Mouse (Mus musculus) heart, embryonic 10.5 days (tissue): ENCODE results near the gene Ptprk. TPM values are rescaled to one million over a fixed set of nuclear protein-coding genes. Genes with fewer than 3 reads are reported as not detected.

ENCODE experiments used
- DNase-seq: peaks from one replicate; pipeline ENCODE4 v3.0.0-alpha.2; 2017; ENCODE audit warnings: low spot score
- H3K27ac ChIP-seq: fragments of 300-500 bp; sonication (generic); 2 replicates; pipeline ENCODE4 v1.5.1; 2016; ENCODE audit warnings: mild to moderate bottlenecking
- H3K27me3 ChIP-seq: fragments of 300-500 bp; sonication (generic); 2 replicates; pipeline ENCODE4 v1.6.1; 2016; ENCODE audit warnings: mild to moderate bottlenecking; ENCODE audit not compliant: poor library complexity, insufficient read depth, severe bottlenecking
- H3K36me3 ChIP-seq: fragments of 300-500 bp; sonication (generic); 2 replicates; pipeline ENCODE4 v1.6.1; 2016; ENCODE audit warnings: mild to moderate bottlenecking, moderate library complexity
- H3K4me1 ChIP-seq: fragments of 300-500 bp; sonication (generic); 2 replicates; pipeline ENCODE4 v1.6.1; 2016; ENCODE audit warnings: mild to moderate bottlenecking
- H3K4me3 ChIP-seq: fragments of 300-500 bp; sonication (generic); 2 replicates; pipeline ENCODE4 v1.5.1; 2016; ENCODE audit warnings: mild to moderate bottlenecking, moderate library complexity
- H3K9me3 ChIP-seq: fragments of 300-500 bp; sonication (generic); 2 replicates; pipeline ENCODE4 v1.6.1; 2016; ENCODE audit warnings: mild to moderate bottlenecking, moderate library complexity
- WGBS: fragments of 180-500 bp; shearing (Covaris S2); methylation state at CpG from one replicate; pipeline ENCODE4 v1.1.7; 2016; 5-methylcytosine and 5-hydroxymethylcytosine counted together
- polyA plus RNA-seq: library from polyadenylated mRNA; unstranded; fragments of >200 nt; fragmentation: Nextera tagmentation; extraction: Ambion mirVana; gene quantifications from 2 replicates; pipeline ENCODE4 v1.2.1, GENCODE M21; 2016

Gene Ptprk
- polyA plus RNA-seq, 1 experiment from 2014 or later: 39.0 TPM

DNA sequence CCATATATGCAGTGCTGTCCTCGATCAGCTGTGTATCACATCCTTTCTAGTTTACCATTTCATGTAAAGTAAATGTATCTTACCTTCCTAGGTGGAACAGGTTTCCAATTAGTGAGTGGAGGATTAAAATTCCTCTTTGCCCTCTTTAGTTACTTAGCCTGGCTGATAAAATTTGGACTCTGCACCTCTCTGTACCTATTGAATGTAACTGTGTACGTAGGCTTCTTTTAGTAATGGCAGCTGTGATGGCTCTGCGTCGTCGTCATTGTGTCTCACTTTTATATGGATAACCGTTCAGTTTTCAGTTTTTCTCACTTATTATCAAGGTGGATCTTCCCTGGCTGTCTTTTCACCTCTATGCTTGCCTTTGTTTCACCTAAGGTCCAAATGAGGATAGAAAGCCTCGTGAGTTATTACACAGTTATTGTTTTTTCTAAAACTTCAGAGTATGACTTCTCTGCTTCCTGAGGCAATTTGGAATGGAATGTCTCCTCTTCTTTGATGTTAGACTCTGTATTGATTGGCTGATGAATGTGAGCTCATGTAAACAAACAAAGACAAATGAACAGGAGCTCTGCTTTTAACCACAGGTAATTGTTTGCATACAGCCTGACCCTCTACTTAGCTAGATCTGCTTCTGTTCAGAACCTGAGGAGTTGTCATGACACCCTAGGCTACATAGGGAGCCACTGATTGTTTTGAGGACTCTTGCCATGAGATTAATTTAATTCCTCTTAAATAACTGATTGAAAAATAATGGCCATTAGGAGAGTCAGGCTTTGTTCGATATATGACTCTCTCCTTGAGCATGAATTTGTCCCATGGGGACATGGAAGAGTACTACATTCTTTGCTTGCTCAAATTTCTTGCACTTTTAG lies 197.3 kb downstream of the Ptprk start:
- no peak overlapping the region for H3K4me3 ChIP-seq
- H3K9me3 ChIP-seq: no peaks in the 10 kb centered on the region
- 83% methylated on average over 8 of the region's 8 CpGs for WGBS
- H3K4me1 ChIP-seq: 0 out of 2 replicates have a peak, but pooled peaks cover 3% of the 10 kb centered on the region
- DNase-seq: no peak
- H3K27me3 ChIP-seq: no peaks in the 10 kb centered on the region
- no peak overlapping the region for H3K27ac ChIP-seq
- peaks cover 12% of the 10 kb centered on the region; the same call in 1 of the 2 replicates for H3K36me3 ChIP-seq

DNA sequence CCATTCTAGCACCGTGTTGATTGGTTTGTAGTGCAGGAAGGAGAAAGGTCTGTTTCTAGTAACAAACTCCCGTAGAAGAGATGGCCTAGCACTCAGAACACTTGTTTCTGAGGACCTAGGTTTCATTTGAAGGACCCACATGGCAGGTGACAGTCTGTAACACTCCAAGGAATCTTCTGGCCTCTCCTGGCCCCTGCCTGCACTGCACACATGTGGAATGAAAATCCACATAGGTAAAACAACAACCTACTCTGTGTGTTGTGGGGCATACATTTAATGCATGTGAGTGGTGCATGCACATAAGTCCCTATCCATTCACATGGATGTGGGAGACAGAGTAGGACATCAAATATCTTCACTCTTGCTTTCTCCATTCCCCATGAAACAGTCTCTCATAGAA lies 204.1 kb downstream of the Ptprk start:
- no peak for DNase-seq
- H3K4me1 ChIP-seq: 0 out of 2 replicates have a peak, but pooled peaks cover 3% of the 10 kb centered on the region
- H3K36me3 ChIP-seq: no peaks in the 10 kb centered on the region
- no peak overlapping the region for H3K27ac ChIP-seq
- 84% methylated on average over 2 of the region's 2 CpGs for WGBS
- no peaks in the 10 kb centered on the region for H3K27me3 ChIP-seq
- no peak overlapping the region for H3K4me3 ChIP-seq
- no peaks in the 10 kb centered on the region for H3K9me3 ChIP-seq

DNA sequence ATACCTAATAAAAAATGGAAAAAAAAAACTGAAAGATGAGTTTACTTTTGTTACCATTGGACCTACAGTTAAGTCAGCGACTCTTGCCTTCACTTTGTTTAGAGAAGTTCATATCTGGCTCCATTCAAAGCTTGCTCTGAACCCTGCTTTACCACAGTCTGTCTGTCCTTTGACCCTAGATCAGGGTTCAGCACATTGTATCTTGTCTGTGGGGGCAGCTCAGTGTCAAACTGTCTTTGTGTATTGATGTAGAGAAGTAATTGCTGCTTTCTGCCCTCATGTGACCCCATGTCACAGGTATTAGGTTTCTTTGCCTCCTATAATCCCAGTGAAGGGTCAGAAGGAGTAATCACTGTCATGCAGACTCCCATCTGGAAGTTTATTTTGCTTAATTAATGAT lies 222.9 kb downstream of the Ptprk start:
- no peak for DNase-seq
- no peaks in the 10 kb centered on the region for H3K36me3 ChIP-seq
- no peaks in the 10 kb centered on the region for H3K27me3 ChIP-seq
- WGBS: 66% methylated on average over 1 of the region's 1 CpGs
- H3K9me3 ChIP-seq: no peaks in the 10 kb centered on the region
- no peak overlapping the region for H3K27ac ChIP-seq
- no peak overlapping the region for H3K4me3 ChIP-seq
- peaks cover 4% of the 10 kb centered on the region; the same call in 1 of the 2 replicates for H3K4me1 ChIP-seq

DNA sequence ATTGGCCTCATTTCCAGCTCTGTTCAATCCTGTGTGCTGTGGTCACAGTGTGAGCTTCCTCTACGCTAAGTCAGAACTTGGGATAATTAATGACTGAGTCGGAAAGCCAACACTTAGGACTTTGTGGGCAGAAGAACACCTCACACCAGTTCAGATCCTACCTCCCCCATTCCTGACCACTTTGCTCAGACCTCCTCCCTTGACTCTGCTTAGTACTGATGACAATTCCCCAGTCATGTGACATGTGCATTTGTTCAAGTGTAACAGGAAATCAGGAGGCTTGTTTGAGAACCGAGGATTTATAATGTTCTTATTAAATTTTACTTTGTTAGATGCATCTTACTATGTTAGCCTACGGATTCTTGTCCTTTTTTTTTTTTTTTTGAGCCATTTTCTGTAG lies 224.6 kb downstream of the Ptprk start:
- 87% methylated on average over 4 of the region's 4 CpGs for WGBS
- H3K36me3 ChIP-seq: no peaks in the 10 kb centered on the region
- DNase-seq: no peak

DNA sequence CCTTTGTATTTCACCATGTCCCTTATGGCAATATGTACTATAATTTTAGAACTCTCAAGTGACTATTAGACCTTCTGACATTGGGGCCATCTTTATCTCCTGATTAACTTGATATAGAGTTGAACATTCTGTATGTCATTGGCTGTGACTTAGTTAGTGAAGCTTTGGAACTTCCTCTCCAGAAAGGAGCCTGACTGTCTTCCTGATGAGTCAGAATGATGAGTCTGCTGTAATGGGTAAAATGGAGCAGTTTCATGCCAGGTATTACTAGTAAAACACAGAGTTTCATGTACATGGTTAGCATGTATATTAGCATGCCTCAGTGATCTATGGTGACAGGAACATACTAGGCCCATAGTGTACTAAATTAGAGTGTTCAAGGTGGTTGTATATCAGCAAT lies 229.2 kb downstream of the Ptprk start:
- H3K27ac ChIP-seq: no peak overlapping the region
- peaks cover 11% of the 10 kb centered on the region for H3K4me1 ChIP-seq
- H3K36me3 ChIP-seq: no peaks in the 10 kb centered on the region
- H3K4me3 ChIP-seq: no peak overlapping the region
- H3K27me3 ChIP-seq: no peaks in the 10 kb centered on the region
- DNase-seq: no peak
- no peaks in the 10 kb centered on the region for H3K9me3 ChIP-seq

More for the DNA sequence above, 224.6 kb downstream of the Ptprk start:
- no peak overlapping the region for H3K4me3 ChIP-seq
- H3K27ac ChIP-seq: no peak overlapping the region
- no peaks in the 10 kb centered on the region for H3K27me3 ChIP-seq
- peaks cover 4% of the 10 kb centered on the region; the same call in 1 of the 2 replicates for H3K4me1 ChIP-seq
- no peaks in the 10 kb centered on the region for H3K9me3 ChIP-seq

DNA sequence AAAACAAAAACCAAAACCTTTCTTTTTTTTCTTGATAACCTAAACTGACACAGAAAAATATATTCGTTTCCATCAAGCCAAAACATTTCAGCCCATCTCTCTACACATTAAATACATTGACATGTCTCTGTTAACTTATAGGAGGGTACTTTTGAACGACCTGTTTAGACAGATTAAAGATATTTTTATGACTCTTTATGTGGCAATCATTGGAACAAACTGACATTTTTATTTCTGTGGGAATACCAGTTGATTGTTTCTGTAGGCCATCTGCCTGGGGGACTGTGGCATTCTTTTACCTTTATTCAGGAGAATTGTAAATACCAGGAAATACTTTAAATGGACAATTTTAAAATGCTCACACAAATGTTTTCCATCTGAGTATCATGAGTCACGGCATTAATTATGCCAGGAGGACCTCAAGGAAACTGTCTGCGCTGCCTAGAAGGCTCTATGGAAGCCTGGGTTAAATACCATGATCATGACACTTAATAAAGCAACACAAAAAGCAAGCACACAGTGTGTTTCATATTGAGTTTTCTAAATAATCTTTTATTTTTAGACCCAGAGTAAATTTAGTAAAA lies 229.8 kb downstream of the Ptprk start:
- no peaks in the 10 kb centered on the region for H3K9me3 ChIP-seq
- peaks cover 11% of the 10 kb centered on the region for H3K4me1 ChIP-seq
- H3K36me3 ChIP-seq: no peaks in the 10 kb centered on the region
- no peak for DNase-seq
- WGBS: 84% methylated on average over 4 of the region's 4 CpGs
- no peaks in the 10 kb centered on the region for H3K27me3 ChIP-seq
- no peak overlapping the region for H3K4me3 ChIP-seq
- no peak overlapping the region for H3K27ac ChIP-seq

DNA sequence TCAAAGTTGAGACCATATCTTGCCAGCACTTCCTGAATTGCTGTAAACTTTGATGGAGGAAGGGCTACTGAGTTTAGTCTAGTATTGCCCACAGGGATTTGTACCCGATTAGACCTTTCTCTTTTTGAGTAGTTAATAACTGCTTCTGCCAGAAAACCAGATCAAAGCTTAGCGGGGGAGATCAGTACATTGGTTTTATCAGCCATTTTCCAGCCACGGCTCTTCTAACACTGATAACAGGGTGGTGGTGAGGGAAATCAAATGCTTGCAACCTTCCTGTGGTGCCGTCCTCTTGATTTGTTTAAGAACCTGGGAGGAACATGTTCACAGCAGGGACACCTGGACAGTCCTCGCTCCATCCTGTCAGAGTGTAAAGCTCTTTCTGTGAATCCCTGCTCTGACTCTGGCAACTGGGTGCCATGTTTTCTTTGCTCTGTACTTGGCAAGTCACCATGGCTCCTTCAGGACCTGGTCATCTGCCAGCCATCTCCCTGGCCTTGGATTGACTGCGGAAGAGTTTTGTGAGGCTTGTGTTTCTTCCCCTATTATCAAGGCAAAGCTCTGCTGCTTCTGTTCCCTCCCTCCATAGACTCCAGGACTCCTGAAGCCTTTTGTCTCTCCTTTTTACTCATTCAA lies 231.9 kb downstream of the Ptprk start:
- Histone ChIP-seq H3K36me3 (no peaks in the 10 kb centered on the region), H3K27me3 (no peaks in the 10 kb centered on the region), H3K4me3 (no peak overlapping the region), H3K9me3 (no peaks in the 10 kb centered on the region), H3K4me1 (peaks cover 16% of the 10 kb centered on the region), H3K27ac (no peak overlapping the region; the same call in 1 of the 2 replicates)
- 20% methylated on average over 6 of the region's 6 CpGs for WGBS
- no peak for DNase-seq

DNA sequence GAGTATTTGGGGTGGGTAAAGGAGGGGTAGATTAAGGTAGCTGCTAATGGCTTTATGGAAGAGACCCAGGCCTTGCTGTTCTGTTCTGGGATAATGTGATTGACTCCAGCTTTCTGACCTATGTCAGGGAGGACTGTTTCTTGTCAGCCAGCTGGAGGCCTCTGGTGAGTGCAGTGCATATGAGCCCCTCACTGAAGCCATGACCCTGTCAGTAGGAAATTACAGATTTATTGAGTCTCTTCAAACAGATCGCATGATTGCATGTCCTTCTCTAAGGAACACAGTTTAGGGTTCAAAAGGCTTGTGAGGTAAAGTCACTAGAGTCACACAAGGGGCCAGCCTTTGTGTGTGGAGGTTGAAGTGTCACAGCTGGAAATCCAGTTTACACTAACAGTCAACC lies 236.7 kb downstream of the Ptprk start:
- Histone ChIP-seq H3K27ac (no peak overlapping the region), H3K4me3 (no peak overlapping the region), H3K27me3 (no peaks in the 10 kb centered on the region), H3K36me3 (no peaks in the 10 kb centered on the region), H3K4me1 (peaks cover 13% of the 10 kb centered on the region), H3K9me3 (no peaks in the 10 kb centered on the region)
- DNase-seq: no peak
- WGBS: 54% methylated on average over 1 of the region's 1 CpGs

DNA sequence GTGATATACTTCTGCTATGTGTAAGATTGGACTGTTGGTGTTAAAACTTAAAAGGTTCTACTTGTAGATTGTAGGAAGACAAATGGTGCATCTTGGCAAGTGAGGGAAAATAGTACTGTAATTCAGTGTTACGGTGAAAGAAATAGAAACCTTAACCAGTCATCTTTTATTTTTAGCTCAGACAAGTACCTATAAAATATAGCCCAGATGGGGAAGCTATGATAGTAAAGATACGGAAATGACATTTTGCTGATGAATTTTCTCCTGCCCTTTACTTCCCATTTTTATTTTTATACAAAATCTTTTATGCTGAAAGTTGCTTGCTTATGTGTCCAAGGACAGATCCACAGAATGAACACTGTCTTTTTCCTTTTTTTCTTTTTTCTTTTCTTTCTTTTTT lies 248.4 kb downstream of the Ptprk start:
- no peak for DNase-seq
- WGBS: 86% methylated on average over 2 of the region's 2 CpGs
- H3K4me3 ChIP-seq: no peak overlapping the region
- no peaks in the 10 kb centered on the region for H3K27me3 ChIP-seq
- no peaks in the 10 kb centered on the region for H3K4me1 ChIP-seq
- no peaks in the 10 kb centered on the region for H3K9me3 ChIP-seq
- no peak overlapping the region for H3K27ac ChIP-seq
- H3K36me3 ChIP-seq: no peaks in the 10 kb centered on the region

DNA sequence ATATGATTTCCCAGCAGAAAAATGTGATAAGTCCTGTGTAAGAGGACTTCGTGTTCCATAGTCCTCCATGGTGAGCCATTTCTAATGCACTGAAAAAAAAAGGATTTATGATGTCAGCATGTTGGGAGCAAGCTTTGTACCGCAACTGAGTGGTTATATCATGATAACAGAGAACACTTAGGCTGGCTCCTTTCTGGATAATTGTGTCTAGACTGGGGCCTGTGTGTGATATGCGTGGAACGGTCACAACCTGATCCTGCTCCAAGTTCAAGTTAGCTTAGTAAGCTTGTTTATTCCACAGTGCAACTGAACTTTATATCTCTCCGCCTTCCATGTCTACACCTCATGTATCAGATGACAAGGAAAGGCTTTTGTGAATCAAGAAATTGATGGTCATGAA lies 260.6 kb downstream of the Ptprk start:
- 74% methylated on average over 5 of the region's 5 CpGs for WGBS
- no peak overlapping the region for H3K4me3 ChIP-seq
- no peaks in the 10 kb centered on the region for H3K9me3 ChIP-seq
- no peaks in the 10 kb centered on the region for H3K4me1 ChIP-seq
- H3K36me3 ChIP-seq: no peaks in the 10 kb centered on the region
- H3K27me3 ChIP-seq: no peaks in the 10 kb centered on the region
- no peak overlapping the region for H3K27ac ChIP-seq
- no peak for DNase-seq

DNA sequence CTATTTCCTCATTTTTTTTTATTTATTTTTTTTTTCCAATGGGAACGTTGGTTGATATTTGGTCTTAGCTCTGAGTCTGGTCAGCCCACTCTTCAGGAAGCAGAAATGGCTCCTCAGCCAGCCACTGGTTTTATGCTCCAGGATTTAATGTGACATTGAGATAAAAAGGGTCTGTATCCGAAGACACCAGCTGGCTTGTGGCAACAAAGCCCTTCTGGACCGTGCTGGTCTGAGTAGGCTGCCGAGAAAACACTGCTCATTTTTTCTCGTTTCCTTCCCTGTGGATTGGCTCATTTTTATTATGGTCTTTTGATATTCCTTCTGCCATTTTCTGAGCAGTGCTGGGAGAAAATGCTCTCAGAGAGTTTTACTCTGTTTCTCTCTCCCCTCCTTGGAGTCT lies 263.9 kb downstream of the Ptprk start:
- Histone ChIP-seq H3K4me1 (no peaks in the 10 kb centered on the region), H3K36me3 (no peaks in the 10 kb centered on the region), H3K27me3 (no peaks in the 10 kb centered on the region), H3K4me3 (no peak overlapping the region), H3K9me3 (no peaks in the 10 kb centered on the region), H3K27ac (no peak overlapping the region)
- no peak for DNase-seq
- 72% methylated on average over 5 of the region's 5 CpGs for WGBS

DNA sequence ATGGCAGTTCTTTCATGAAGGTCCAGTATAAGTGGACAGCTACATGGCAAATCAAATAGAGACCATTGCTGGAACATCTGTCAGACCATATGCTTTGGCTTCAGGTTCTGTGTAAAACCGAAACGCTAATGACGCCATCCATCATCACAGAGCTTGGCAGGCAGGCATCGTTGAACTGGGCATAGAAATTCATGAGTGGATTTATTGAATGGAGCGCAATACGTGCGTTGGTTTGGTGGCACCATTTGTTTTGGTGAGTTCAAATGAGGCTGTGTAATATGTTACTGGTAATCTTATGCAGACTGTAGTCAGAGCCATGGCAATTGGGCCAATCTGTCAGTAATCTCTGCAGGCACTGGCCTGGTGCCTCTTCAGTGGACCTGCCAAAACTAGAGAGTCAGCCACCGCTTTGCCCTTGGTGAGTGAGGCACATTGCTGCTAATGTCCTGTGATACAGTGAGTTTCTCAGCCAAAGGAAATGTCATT lies 270.6 kb downstream of the Ptprk start:
- H3K4me1 ChIP-seq: peaks cover 3% of the 10 kb centered on the region; the same call in 1 of the 2 replicates
- no peak overlapping the region for H3K4me3 ChIP-seq
- no peaks in the 10 kb centered on the region for H3K9me3 ChIP-seq
- no peak overlapping the region for H3K27ac ChIP-seq
- WGBS: 92% methylated on average over 8 of the region's 8 CpGs
- no peaks in the 10 kb centered on the region for H3K36me3 ChIP-seq
- no peaks in the 10 kb centered on the region for H3K27me3 ChIP-seq
- no peak for DNase-seq

DNA sequence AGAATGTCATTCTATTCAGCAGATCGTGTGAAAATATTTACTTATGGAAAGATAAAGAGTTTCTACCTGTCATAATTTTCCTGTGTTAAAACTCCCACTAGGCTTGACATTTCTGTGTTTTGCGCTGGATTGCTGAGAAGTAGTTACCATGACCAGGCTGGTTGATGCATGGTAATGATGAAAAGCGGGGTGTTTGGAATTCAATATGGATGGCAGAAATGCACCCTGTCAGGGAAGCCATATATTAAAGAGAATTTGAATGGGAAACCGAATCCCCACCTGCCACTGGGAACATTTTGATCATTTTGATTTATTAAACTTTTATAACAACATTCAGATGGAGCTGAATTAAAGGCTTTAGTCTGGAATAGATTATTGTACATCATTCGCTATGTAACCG lies 290.7 kb downstream of the Ptprk start:
- no peak for DNase-seq

More for the DNA sequence above, 290.7 kb downstream of the Ptprk start:
- no peaks in the 10 kb centered on the region for H3K4me1 ChIP-seq
- H3K36me3 ChIP-seq: no peaks in the 10 kb centered on the region
- no peaks in the 10 kb centered on the region for H3K9me3 ChIP-seq
- H3K27ac ChIP-seq: no peak overlapping the region
- H3K27me3 ChIP-seq: no peaks in the 10 kb centered on the region
- WGBS: 89% methylated on average over 6 of the region's 6 CpGs
- no peak overlapping the region for H3K4me3 ChIP-seq
